Mouse (Mus musculus) adrenal gland, adult 2 months (tissue): ENCODE measurements around the gene Nrcam. TPM values are rescaled to one million over a fixed set of nuclear protein-coding genes. Genes with fewer than 3 reads are reported as not detected.

ENCODE experiments used
- DNase-seq: peaks from one replicate; pipeline ENCODE4 v3.0.0; 2021
- polyA plus RNA-seq: library from polyadenylated mRNA; depleted of rRNA; stranded (reverse); fragments of >200 nt; gene quantifications from 2 replicates; pipeline ENCODE4 v1.2.3, GENCODE M21; 2012; rRNA removed
- total RNA-seq, 2 experiments: library from RNA; stranded (reverse); gene quantifications; 2 replicates each; pipeline ENCODE4 v1.2.3; 2021

Nrcam gene
- total and polyA plus RNA-seq, 3 experiments: 0.53 to 6.7 (median 5.2) TPM

GRCm38 (mm10) chr12:44617488-44617887 is 288.8 kb downstream of the Nrcam start:
- DNase-seq: no peak

- DNase-seq: no peak
These were observed 310.7 kb downstream of the Nrcam start for GRCm38 (mm10) chr12:44639341-44639921.

GRCm38 (mm10) chr12:44640579-44640978 is 311.9 kb downstream of the Nrcam start:
- no peak for DNase-seq

Other genes with a start within 250 kb of the Nrcam start
- gene Dnajb9, start 118.6 kb upstream of the Nrcam start, total RNA-seq: 10 to 100 TPM; 51.3 to 57.1 TPM
- 1.4 and 1.8 TPM in 2 replicates for gene Dnajb9, start 118.6 kb upstream of the Nrcam start, polyA plus RNA-seq
- gene Pnpla8, start 107.5 kb upstream of the Nrcam start, total RNA-seq: 100 to 1,000 TPM; 132 to 143 TPM
- 3.6 and 4.3 TPM in 2 replicates for gene Pnpla8, start 107.5 kb upstream of the Nrcam start, polyA plus RNA-seq